Mouse (Mus musculus) layer of hippocampus, adult 9-10 months (tissue): ENCODE measurements around the gene Wfdc5.

Experiments
- DNase-seq: peaks from one replicate; pipeline ENCODE4 v3.0.0; 2022; ENCODE audit warnings: low spot score

Wfdc5 gene

GRCm38 (mm10) chr2:164174649-164175395, 7.7 kb downstream of the Wfdc5 start:
- DNase-seq = peak; percentile 13

- no peak for DNase-seq
Measured at GRCm38 (mm10) chr2:164173394-164173793, 9.1 kb downstream of the Wfdc5 start.

- no peak for DNase-seq
Measured at GRCm38 (mm10) chr2:164170902-164171301, 11.6 kb downstream of the Wfdc5 start, which contains the start of gene Kcns1. Gene Kcns1 (minus strand): TSS chr2:164171113.

- no peak for DNase-seq
Measured at GRCm38 (mm10) chr2:164170326-164170725, 12.2 kb downstream of the Wfdc5 start.

- DNase-seq = no peak
Measured at GRCm38 (mm10) chr2:164168571-164168946, 14.0 kb downstream of the Wfdc5 start.

- DNase-seq = no peak
Measured at GRCm38 (mm10) chr2:164167752-164168570, 14.6 kb downstream of the Wfdc5 start.

GRCm38 (mm10) chr2:164164941-164165340, 17.6 kb downstream of the Wfdc5 start:
- no peak for DNase-seq

- DNase-seq = no peak
Measured at GRCm38 (mm10) chr2:164161515-164162055, 21.0 kb downstream of the Wfdc5 start.

GRCm38 (mm10) chr2:164158838-164159237, 23.7 kb downstream of the Wfdc5 start:
- DNase-seq = no peak

GRCm38 (mm10) chr2:164156158-164156557, 26.4 kb downstream of the Wfdc5 start:
- DNase-seq = no peak

GRCm38 (mm10) chr2:164154007-164154406, 28.5 kb downstream of the Wfdc5 start:
- DNase-seq = no peak

GRCm38 (mm10) chr2:164152341-164152740, 30.2 kb downstream of the Wfdc5 start:
- DNase-seq = no peak

GRCm38 (mm10) chr2:164150086-164150760, 32.3 kb downstream of the Wfdc5 start:
- no peak for DNase-seq

- no peak for DNase-seq
Measured at GRCm38 (mm10) chr2:164146556-164146955, 36.0 kb downstream of the Wfdc5 start.

- no peak for DNase-seq
Measured at GRCm38 (mm10) chr2:164144541-164144940, 38.0 kb downstream of the Wfdc5 start.

- DNase-seq = no peak
Measured at GRCm38 (mm10) chr2:164144025-164144424, 38.5 kb downstream of the Wfdc5 start.

- no peak for DNase-seq
Measured at GRCm38 (mm10) chr2:164142021-164142420, 40.5 kb downstream of the Wfdc5 start.

- DNase-seq = no peak
Measured at GRCm38 (mm10) chr2:164137754-164138153, 44.8 kb downstream of the Wfdc5 start.

- no peak for DNase-seq
Measured at GRCm38 (mm10) chr2:164136393-164136792, 46.1 kb downstream of the Wfdc5 start.

GRCm38 (mm10) chr2:164135367-164135766, 47.2 kb downstream of the Wfdc5 start:
- DNase-seq = no peak

- no peak for DNase-seq
Measured at GRCm38 (mm10) chr2:164134563-164134962, 48.0 kb downstream of the Wfdc5 start.

GRCm38 (mm10) chr2:164131586-164131985, 51.0 kb downstream of the Wfdc5 start:
- DNase-seq = no peak
